Mouse (Mus musculus) right cerebral cortex, postnatal 10 days (tissue): ENCODE measurements around the gene Tom1l2.
A peak's percentile ranks its signal among the peaks of the same experiment; 100 is the strongest.

Experiments used
- DNase-seq, 2 experiments: peaks; one replicate each; pipeline ENCODE4 v3.0.0; 2021; ENCODE audit warnings: low spot score in 2 of 2

Tom1l2 gene

DNA sequence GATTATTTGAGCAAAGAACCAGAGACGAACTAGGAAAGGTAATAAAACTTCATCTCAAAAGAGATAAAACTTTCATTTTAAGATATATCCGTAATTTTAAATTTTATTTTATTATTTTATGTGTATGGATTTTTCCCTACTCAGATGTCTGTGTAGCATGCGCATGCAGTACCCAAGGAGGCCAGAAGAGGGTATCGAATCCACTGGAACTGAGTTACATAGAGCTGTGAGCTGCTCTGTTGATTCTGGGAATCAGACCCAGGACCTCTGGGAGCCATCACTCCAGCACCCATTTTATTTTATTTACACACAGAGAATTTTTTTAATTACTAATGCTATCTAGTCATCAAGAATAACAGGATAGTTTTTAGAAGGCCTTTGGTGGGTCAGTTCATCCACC is 45.9 kb downstream of the Tom1l2 start:
- DNase-seq: peak in 1 of 2 experiments; percentile 58

DNA sequence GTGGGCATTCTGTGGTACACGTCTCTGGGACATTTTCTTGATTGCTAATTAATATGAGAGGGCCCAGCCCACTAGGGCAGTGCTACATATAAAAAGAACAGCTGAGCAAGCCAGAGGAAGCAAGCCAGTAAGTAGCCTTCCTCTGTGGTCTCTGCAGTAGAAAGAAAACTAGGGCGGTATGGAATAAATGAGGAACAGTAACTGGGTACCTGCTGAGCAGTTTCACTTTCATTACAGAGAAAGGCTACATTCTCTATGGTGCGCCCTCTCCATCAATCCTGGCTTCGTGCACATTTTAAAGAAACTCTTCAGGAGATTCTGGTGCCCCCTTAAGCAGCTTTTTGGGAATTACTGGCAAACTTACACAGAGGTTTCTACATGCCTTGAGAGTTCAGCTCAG is 47.1 kb downstream of the Tom1l2 start:
- no peak for DNase-seq

DNA sequence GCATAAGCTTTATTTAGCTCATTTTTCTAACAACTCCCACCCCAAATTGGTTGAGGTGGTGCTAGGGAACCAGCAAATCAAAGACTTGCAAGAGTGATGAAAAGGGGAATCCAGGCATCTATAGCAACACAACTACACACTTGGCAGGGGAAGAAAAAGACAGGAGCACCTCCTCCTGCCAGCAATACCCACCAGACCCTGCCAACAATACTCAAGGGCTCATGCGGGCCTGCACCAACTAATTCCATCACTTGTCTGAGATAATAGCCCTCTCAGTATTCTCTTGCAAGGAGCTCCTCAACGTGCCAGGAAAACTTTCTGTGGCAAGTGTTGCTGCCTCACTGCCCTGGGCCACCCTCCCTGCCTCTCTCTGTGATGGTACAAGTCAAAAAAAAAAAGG is 49.2 kb downstream of the Tom1l2 start:
- peak; percentile 47 to 66 for DNase-seq

DNA sequence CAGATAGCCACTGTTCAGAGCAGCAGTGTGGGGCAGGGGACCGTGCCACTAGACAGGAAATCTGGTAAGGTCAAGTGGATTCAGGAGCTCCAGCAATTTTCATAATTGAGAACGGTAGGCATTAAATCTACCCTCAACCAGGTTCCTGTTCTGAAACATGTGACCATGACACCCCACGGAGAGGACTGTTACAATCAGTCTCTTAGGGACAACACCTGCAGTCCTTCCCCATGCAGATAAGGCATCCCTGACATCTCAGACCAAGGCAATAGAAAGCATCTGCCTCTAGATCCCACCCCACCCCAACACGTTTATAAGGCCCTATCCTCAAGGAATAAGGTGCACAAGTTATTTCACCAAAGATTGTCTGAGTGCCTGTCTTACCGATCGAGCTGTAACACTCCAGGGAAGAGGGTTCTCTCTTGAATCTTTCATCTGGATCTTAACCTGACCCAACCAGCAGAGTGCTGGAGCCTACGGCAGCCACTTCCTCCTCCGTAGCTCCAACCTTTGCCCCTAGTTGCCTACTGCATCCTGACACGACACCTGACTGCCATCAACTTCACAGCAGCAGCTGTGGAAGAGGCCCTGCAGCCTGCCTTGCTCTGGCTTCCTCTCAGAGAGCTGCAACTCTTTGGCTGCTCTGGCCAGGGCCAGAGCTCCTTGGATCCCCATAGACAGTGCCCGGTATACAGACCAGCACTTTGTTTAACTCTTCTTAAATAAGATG is 50.2 kb downstream of the Tom1l2 start:
- DNase-seq: no peak

DNA sequence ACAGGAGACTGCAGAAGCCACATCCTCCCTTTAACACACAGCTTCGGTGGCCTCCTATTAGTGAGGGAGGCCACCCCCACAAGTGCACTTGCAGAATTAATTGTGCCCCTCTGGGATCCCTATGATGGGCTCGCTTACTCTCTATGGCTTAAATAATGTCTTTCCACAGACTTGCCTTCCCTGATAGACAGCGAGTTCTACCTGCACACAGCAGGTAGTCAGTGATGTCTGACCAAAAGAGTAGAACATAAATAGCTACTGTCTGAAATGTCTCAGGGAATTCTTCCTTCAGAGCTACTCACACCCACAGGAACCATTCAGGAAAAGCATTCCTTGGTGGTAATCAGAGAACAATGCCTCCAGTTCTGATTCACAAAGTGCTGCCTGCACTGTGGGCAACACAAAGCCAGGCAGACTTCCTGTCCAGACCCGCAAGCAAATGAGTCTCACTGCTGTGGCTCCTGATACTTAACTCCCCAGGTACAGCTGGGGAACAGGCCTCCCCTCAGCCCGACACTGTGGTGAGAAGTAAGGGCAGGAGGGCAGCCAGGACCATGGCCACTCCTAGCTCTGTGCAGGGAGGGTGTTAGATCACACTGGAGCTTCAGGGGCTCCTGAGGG is 51.0 kb downstream of the Tom1l2 start:
- DNase-seq: no peak

DNA sequence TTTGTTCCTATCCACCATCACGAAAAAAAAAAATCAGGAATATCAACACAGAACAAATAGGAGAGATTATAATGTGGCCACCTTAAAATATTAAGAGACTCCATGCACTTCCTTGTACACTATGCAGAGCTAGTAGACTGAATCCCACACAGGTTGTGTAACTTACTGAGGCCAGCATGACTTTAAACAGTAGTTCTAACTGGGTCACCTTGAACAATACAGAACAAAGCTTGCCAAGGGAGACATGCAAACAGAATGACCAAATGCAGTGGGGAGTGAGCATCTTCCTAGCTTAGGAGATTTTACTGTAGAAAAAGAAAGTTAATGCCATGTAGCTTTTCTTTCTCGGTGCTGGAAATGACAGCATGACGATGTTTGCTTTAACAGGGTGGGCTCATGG is 52.4 kb downstream of the Tom1l2 start:
- no peak for DNase-seq

DNA sequence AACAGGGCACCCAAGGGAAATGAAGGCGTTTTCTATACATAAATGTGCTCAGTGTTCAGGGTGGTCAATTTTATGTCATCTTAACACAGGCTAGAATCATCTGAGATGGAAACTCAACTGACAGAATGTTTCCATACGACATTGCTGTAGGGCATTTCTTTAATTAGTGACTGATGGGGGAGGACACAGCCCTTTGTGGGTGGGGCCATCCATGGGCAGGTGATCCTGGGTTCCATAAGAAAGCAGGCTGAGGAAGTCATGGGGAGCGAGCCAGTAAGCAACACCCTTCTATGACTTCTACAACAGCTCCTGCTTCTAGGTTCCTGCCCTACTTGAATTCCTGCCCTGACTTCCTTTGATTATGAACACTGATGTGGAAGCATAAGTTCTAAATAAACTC is 54.9 kb downstream of the Tom1l2 start:
- no peak for DNase-seq

DNA sequence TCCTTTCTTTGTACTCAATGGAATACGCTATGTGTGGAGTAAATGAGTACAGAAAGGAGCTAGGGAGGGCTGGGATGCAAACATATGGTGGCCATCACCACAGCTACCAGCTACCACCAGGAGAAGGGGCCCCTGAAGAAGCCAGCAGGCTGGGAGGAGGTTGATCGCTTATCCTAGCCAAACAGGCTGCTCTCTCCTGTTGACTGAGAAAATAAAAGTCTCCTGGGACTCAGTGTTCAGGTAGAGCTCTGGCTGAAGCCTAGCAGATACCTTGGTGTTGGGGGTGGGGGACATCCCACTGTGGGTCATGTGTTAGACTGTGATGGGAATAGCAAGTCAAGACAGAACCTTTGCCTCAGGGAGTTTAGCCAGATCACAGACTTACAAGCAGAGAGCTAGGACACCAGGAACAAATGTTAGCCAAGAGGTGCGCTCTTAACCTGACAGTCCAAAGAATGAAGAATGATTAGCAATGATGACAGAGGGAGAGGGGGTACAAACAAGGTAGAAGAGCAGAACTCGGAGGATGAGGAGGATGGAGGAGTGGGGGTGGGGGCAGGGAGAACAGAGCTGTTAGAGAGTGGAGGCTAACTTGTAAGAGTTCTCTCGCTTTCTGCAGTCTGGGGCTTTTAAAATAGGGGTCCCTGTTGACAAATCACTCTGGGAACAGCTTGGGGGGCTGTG is 57.9 kb downstream of the Tom1l2 start:
- DNase-seq: no peak

DNA sequence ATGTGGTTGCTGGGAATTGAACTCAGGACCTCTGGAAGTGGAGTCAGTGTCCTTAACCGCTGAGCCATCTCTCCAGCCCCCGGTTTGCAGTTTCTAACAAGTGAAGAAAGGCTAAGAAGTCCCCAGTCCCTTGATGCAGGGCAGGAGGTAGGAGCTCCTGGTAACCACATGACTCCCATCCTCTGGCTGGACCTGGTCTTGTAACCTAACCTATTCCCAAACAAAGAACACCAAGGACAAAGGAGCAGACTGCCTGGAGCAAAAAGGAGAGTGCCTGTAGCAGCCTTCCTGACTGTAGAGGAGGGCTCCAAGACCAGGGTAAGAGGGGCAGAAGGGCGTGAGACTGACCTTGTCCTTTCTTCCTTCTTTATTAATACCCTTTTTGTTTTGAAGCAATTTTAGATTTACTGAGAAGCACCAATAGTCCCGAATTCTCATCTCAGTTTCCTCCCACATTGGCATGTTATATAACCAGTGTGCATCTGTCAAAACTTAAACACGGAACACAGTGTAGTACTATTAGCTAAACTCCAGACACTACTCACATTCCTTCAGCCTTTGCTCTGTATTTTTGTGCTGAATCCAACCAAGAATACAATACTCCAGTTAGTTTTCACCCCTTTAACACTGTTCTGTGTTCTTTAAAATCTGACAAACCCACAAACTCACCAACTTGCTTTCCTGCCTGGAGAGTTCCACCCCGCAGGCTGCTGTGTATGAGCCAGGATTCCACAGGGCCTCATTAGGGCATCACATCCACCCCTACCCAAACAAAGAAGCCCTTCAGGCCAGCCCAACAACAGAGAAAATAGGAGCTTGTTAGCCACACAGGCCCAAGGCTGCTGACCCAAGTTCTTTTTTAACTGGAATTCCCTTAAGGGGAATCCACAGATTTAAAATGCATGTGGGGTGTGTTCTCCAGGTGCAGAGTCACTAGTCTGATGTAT is 58.7 kb downstream of the Tom1l2 start:
- DNase-seq: peak; percentile 61 to 70

DNA sequence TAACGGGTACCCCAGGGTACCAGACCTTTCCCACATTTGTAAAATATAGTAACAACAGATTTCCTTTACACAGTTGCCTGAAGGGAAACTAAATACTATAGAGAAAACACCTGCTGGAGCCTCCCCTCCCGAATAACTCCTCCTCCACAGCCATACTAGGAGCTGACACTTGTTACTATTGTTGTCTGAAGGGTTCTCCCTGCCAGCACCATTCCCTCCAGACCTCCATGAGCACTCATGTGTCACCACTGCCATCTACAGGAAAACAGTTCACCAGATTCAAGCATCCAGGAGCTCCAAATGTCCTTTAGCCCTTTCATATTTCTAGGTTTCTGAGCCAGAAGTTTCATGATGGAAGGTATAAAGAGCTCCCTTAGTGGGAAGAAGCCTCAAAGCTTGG is 60.0 kb downstream of the Tom1l2 start:
- peak; percentile 81 to 82 for DNase-seq

DNA sequence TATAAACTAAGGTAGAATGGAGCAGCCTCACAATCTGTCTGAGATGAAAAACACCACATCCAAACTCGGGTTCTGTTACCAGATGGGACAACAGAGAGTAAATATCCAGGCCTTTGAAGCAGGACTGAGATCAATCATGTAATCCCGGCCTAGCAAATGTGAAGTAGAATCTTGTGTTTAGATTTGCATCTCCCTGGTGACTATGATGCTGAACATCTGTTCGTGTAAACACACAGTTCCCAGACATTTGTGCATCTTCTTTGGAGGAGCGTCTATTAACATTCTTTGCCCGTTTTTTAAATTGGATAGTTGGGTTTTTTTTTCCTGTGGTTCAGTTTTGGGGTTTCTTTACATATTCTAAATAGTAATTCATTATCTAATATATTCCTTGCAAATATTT is 63.7 kb downstream of the Tom1l2 start:
- DNase-seq: no peak

DNA sequence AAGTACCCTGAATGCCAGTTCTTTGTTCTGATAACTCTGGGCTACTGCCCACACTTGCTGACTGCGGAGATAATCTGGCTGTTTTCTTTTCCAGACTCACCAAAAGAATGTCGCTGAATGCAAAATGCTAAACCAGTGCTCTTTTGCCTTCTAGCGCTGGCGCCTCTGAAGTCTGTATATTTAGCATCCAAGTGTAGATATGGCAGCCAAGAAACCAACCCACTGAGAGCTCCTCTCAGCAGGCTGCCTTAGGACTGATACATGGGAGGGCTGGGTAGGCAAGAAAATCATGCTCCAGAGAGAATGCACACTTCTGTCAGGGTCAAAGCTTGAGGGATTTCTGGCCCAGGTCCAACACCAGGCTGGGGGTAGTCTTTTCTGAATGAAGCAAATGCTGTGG is 66.4 kb downstream of the Tom1l2 start:
- DNase-seq: peak; percentile 49 to 72

DNA sequence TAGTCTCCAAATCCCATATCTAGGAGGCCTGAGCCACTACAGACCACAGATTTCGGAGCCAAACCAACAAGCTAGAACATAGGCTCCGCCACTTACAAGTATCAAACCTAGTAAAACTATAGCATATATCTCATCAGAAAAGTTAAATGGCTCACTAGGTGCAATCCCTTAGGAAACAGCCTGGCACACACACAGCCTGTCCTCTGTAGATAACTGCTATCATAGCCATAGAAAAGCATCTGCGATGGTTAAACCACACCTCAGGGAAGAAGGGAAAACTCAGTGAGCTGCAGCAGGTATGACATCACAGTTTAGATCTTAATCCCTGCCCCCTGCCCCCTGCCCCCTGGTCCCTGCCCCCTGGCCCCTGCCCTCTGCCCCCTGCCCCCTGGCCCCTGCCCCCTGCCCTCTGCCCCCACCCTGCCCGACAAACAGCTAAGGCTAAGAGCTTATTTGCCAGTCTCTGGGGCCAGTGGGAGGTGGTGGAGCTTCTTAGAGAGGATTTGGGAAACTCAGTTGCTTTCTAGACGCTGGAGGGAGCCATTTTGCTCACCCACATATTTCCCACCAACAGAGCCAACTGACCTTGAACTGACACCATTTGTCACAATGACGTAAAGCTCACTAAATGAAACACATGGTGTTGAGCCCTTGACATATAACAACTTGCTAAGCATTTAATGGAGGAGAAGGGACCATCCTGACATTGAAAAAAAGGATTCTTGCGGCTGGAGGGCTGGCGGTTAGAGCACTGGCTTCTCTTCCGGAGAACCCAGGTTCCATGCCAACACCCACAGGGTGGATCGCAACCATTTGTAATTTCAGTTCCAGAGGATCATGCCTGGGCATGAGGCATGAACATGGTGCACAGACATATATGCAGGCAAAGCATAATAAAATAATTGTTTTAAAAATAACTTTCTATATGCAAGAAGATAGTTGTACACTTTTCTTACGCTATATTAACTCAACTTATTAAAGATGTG is 72.0 kb downstream of the Tom1l2 start:
- no peak for DNase-seq

DNA sequence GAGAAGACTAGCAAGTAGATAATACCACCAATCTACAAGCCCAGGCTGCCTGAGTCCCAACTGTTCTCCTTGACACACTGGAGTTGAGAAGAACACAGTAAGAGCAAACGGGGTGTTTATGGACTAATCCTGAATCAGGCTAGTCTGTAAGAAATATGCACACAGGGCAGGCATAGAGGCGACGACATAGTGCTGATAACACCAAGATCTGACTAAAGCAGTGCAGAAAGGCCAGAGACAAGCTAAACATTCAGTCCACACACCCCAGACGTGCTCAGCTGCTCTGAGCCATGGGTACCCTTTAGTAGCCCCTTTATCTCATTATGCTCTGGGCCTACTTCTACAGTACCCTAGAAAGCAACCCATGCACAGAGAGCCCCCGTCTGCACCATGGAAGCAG is 73.2 kb downstream of the Tom1l2 start:
- no peak for DNase-seq

DNA sequence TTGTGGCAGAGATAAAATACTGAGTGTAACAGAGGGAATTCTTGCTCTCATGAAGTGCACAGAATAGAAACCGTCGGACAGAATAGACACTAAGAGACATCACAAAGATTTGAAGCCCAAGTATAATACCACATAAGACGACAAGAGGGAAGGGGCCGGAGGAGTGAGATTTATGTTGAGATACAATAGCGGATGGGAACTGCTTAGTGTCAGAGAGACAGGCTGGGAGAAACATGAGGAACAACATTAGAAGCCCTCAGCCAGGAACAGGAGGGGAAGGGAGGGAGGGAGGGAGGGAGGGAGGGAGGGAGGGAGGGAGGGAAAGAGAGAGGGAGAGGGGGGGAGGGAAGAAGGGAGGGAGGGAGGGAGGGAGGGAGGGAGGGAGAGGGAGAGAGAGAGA is 74.9 kb downstream of the Tom1l2 start:
- no peak for DNase-seq

DNA sequence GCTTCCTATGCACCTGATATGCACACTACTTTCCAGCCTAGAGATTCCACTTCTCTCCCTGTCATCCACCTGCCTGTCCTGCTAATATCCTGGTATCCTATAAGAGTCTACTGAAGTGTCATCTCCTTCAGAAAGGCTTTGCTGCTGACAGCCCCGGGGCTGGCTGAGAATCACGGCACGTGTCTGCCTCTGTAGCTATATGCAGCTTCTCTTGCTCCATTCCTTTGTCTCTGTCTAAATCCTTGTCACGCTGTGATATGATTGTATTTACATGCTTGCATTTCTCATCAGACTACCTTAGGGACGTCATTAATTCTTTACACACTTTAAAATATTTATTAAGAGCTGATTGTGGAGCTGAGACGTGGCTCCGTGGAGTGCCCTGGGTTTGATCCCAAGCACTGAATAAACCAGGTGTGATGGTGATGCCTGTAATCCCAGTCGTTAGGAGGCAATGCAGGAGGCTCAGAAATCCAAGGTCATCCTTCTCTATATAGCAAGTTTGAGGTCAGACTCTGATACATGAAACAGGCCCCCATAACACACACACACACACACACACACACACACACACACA is 75.5 kb downstream of the Tom1l2 start:
- DNase-seq: no peak

DNA sequence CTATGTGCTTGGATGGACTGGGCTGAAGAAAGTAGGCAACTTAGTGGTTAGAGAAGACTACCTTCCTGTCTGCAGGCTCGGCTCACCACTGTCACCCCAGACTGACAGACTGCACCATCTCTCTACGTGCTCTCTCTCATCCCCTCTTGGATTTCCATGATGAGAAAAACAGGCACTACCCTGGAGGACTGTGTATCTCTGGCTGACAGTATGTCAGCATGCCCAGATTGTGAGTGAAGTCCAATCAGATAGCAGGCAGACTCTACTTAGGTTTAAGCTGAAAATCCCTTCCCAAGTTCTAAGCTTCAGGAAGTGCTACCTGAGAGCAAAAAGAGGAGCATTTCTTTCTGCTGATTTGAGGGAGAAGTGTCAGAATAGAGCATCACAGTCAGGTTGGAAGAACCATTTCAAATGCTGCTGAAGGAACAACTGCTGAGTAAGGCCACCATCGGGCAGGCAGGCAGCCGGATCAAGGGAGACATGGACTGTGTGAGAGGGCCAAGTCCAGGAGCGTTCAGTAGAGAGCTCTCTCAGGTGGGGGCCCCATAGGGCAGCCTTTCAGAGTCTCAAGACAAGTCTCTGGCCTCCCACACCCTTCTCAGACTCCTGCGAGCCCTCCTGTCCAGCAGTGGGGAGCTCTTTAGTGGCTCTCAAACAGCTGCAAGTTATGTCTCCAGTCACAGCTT is 76.2 kb downstream of the Tom1l2 start:
- no peak for DNase-seq

DNA sequence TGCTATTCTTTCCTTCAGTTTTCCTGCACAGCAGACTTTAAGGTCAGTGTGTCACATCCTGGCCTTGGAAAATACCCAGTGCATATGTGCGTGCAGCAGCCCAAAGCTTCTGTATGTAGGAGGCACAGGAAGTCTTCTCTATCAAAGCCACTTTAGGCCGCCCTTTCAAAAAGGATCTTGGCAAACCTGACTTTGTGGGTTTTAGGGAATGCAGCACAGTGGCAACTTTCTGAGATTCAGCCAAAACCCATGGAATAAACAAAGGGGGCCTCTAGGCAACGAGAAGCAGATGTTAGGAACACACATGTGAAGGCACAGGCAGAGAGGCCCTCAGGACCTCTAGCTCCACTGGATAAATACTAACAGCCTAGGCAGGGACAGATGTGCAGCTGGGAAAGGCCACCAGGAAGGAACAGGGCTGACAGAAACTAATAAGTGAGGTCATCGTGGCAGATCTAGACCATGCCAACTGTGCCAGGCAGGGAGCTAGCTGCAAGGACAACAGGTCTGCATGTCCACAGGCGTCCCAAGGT is 79.4 kb downstream of the Tom1l2 start:
- DNase-seq: no peak

DNA sequence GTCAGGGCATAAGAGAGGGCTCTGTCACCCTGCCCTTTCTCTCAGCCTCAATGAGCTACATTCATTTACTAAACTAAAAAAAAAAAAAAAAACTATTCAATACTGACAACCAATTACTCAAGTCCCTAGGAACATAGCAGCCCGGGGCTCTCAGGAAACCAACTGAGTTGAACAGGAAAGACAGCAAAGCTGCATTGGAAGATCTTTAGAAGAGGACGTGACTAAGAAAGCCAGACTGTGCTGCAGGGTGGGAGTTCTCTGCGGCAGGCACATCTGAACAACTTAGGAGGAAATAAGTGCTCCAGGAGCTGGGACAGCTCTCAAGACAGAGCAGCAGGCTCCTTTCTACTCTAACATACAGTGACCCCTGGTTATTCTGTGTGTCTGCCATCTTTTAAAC is 84.1 kb downstream of the Tom1l2 start:
- no peak for DNase-seq
